Mouse (Mus musculus): ENCODE results near the gene Nav2.
A peak's percentile ranks its signal among the peaks of the same experiment; 100 is the strongest.

Nav2 gene

GRCm38 (mm10) chr7:49361465-49362090 is 453.1 kb downstream of the Nav2 start:
- DNase-seq (ENCODE audit: low spot score) = no peak

GRCm38 (mm10) chr7:49364486-49365162 is 456.1 kb downstream of the Nav2 start:
- DNase-seq (ENCODE audit: low spot score) = no peak

GRCm38 (mm10) chr7:49368590-49368989 is 460.1 kb downstream of the Nav2 start:
- no peak for DNase-seq (ENCODE audit: low spot score)

GRCm38 (mm10) chr7:49369006-49369405 is 460.5 kb downstream of the Nav2 start:
- DNase-seq (ENCODE audit: low spot score) = no peak

- DNase-seq (ENCODE audit: low spot score) = no peak
Observed at GRCm38 (mm10) chr7:49369809-49370473, 461.4 kb downstream of the Nav2 start.

- no peak for DNase-seq (ENCODE audit: low spot score)
Observed at GRCm38 (mm10) chr7:49371345-49371744, 462.8 kb downstream of the Nav2 start.

GRCm38 (mm10) chr7:49371972-49372371 is 463.5 kb downstream of the Nav2 start:
- DNase-seq (ENCODE audit: low spot score) = no peak

GRCm38 (mm10) chr7:49373173-49373572 is 464.7 kb downstream of the Nav2 start:
- DNase-seq (ENCODE audit: low spot score) = no peak

- DNase-seq (ENCODE audit: low spot score) = no peak
Observed at GRCm38 (mm10) chr7:49373661-49374060, 465.1 kb downstream of the Nav2 start.

- DNase-seq (ENCODE audit: low spot score) = peak; percentile 74
Observed at GRCm38 (mm10) chr7:49375499-49375974, 467.0 kb downstream of the Nav2 start.

- no peak for DNase-seq (ENCODE audit: low spot score)
Observed at GRCm38 (mm10) chr7:49378608-49379007, 470.1 kb downstream of the Nav2 start.

- no peak for DNase-seq (ENCODE audit: low spot score)
Observed at GRCm38 (mm10) chr7:49380940-49381339, 472.4 kb downstream of the Nav2 start.

- DNase-seq (ENCODE audit: low spot score) = no peak
Observed at GRCm38 (mm10) chr7:49382884-49383283, 474.4 kb downstream of the Nav2 start.

- DNase-seq (ENCODE audit: low spot score) = no peak
Observed at GRCm38 (mm10) chr7:49388137-49388536, 479.6 kb downstream of the Nav2 start.

- no peak for DNase-seq (ENCODE audit: low spot score)
Observed at GRCm38 (mm10) chr7:49390312-49390711, 481.8 kb downstream of the Nav2 start.

GRCm38 (mm10) chr7:49390829-49391228 is 482.3 kb downstream of the Nav2 start:
- DNase-seq (ENCODE audit: low spot score) = no peak

- DNase-seq (ENCODE audit: low spot score) = peak; percentile 59
Observed at GRCm38 (mm10) chr7:49392180-49392579, 483.7 kb downstream of the Nav2 start.

- no peak for DNase-seq (ENCODE audit: low spot score)
Observed at GRCm38 (mm10) chr7:49392834-49393233, 484.3 kb downstream of the Nav2 start.

GRCm38 (mm10) chr7:49393857-49394256 is 485.3 kb downstream of the Nav2 start:
- DNase-seq (ENCODE audit: low spot score) = no peak

- DNase-seq (ENCODE audit: low spot score) = no peak
Observed at GRCm38 (mm10) chr7:49396202-49396601, 487.7 kb downstream of the Nav2 start.

GRCm38 (mm10) chr7:49397441-49398003 is 489.0 kb downstream of the Nav2 start:
- DNase-seq (ENCODE audit: low spot score) = no peak

GRCm38 (mm10) chr7:49398020-49398516 is 489.6 kb downstream of the Nav2 start:
- DNase-seq (ENCODE audit: low spot score) = no peak

- peak; percentile 89 for DNase-seq (ENCODE audit: low spot score)
Observed at GRCm38 (mm10) chr7:49399314-49399713, 490.8 kb downstream of the Nav2 start.
